Mouse (Mus musculus): Measurements from ENCODE around the gene Bsx.
A peak's percentile ranks its signal among the peaks of the same experiment; 100 is the strongest.

Gene Bsx

GRCm38 (mm10) chr9:40892456-40892855 lies 18.5 kb downstream of the Bsx start:
- DNase-seq, result no peak

- DNase-seq, result no peak
These were observed 33.5 kb downstream of the Bsx start for GRCm38 (mm10) chr9:40907413-40907812.

GRCm38 (mm10) chr9:40908411-40908810 lies 34.5 kb downstream of the Bsx start:
- DNase-seq, result no peak

GRCm38 (mm10) chr9:40908915-40909314 lies 35.0 kb downstream of the Bsx start:
- DNase-seq, result no peak

DNA sequence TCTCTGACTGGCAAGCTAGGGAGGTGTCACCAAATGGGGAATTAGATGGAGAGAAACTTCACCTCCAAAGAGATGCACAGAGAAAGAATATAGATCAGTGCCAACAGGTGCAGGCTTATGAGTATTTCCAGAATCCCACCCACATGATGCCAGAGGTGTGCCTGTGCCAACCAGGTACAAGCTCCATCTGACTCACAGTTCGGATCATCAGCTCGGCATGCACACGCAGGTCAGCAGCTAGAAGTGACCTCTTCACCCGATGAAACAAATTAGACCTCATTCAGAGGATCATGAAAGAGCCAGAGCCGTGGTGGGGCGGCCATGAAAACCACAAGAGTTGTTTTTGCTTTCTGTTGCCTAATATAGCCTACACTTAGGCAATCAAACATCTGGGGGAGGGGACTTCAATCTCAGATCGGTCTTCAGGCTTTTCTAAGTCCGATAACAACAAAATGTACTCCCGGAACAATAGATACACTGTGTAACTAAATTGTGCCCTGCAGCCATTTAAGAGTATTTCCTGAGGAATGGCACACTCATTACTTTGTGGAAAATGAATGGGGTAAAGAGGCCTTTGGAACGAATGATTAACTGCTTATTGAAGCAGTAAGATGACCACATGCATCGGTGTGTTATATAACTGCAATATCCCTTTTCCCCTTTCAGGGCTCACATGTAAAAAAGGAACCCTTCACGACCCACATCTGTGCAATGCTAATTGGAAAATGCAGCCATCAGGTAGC lies 44.1 kb downstream of the Bsx start:
- peak; percentile 9 for DNase-seq

- no peak for DNase-seq
These were observed 53.5 kb downstream of the Bsx start for GRCm38 (mm10) chr9:40927351-40927980.
